Mouse (Mus musculus) heart, embryonic 11.5 days (tissue): ENCODE results near the gene Cyp11a1. TPM values are rescaled to one million over a fixed set of nuclear protein-coding genes. Genes with fewer than 3 reads are reported as not detected.

Source experiments
- ATAC-seq: fragments of 200-750 bp; cut with Nextera tagmentation; replicated peaks from 2 replicates; pipeline ENCODE4 v1.8.0; 2017; ENCODE audit warnings: moderate library complexity; ENCODE audit not compliant: insufficient number of reproducible peaks, low FRiP score, low TSS enrichment
- H3K27ac ChIP-seq: fragments of 300-500 bp; sonication (generic); 2 replicates; pipeline ENCODE4 v1.5.1; 2014; ENCODE audit warnings: mild to moderate bottlenecking, low read depth, low read length
- H3K27me3 ChIP-seq: fragments of 300-500 bp; sonication (generic); 2 replicates; pipeline ENCODE4 v1.6.1; 2014; ENCODE audit warnings: mild to moderate bottlenecking, low read length, mixed read lengths; ENCODE audit not compliant: control insufficient read depth, insufficient read depth
- H3K36me3 ChIP-seq: fragments of 300-500 bp; sonication (generic); 2 replicates; pipeline ENCODE4 v1.6.1; 2014; ENCODE audit warnings: mild to moderate bottlenecking, low read length, moderate library complexity, mixed read lengths; ENCODE audit not compliant: control insufficient read depth, insufficient read depth
- H3K4me1 ChIP-seq: fragments of 300-500 bp; sonication (generic); 2 replicates; pipeline ENCODE4 v1.6.1; 2014; ENCODE audit warnings: low read length; ENCODE audit not compliant: control insufficient read depth, insufficient read depth
- H3K4me2 ChIP-seq: fragments of 300-500 bp; sonication (generic); 2 replicates; pipeline ENCODE4 v1.6.1; 2014; ENCODE audit warnings: mild to moderate bottlenecking, moderate library complexity
- H3K4me3 ChIP-seq: fragments of 300-500 bp; sonication (generic); 2 replicates; pipeline ENCODE4 v1.5.1; 2014; ENCODE audit warnings: low read depth, low read length
- H3K9ac ChIP-seq: fragments of 300-500 bp; sonication (generic); 2 replicates; pipeline ENCODE4 v1.6.1; 2014; ENCODE audit warnings: mild to moderate bottlenecking, low read depth, low read length, moderate library complexity
- H3K9me3 ChIP-seq: fragments of 300-500 bp; sonication (generic); replicated peaks from 2 replicates; pipeline ENCODE4 v1.6.1; 2016; ENCODE audit warnings: low read length; ENCODE audit not compliant: control insufficient read depth
- WGBS: fragments of 180-500 bp; shearing (Covaris S2); extraction: QIAGEN DNeasy Blood & Tissue Kit; methylation state at CpG from one replicate; pipeline ENCODE4 v1.1.7; 2014; ENCODE audit not compliant: insufficient replicate concordance; 5-methylcytosine and 5-hydroxymethylcytosine counted together
- polyA plus RNA-seq: library from polyadenylated mRNA; unstranded; fragments of >200 nt; fragmentation: Nextera tagmentation; extraction: Ambion mirVana; gene quantifications from 2 replicates; pipeline ENCODE4 v1.2.1, GENCODE M21; 2014

The Cyp11a1 gene
- polyA plus RNA-seq, 1 experiment from 2014 or later: not detected

GRCm38 (mm10) chr9:57992781-57993591 is 13.2 kb upstream of the Cyp11a1 start:
- ATAC-seq: no peak
- Histone ChIP-seq H3K9me3 (no peaks in the 10 kb centered on the region), H3K27me3 (peaks cover 22% of the 10 kb centered on the region), H3K4me2 (no peak overlapping the region), H3K4me1 (0 out of 2 replicates have a peak, but pooled peaks cover 2% of the 10 kb centered on the region), H3K27ac (no peak overlapping the region), H3K4me3 (no peak overlapping the region), H3K9ac (no peak overlapping the region), H3K36me3 (no peaks in the 10 kb centered on the region)
- 54% methylated on average over 8 of the region's 8 CpGs for WGBS

- Histone ChIP-seq H3K4me3 (no peak overlapping the region), H3K36me3 (no peaks in the 10 kb centered on the region), H3K27ac (no peak overlapping the region), H3K27me3 (peaks cover 26% of the 10 kb centered on the region), H3K9me3 (no peaks in the 10 kb centered on the region), H3K9ac (no peak overlapping the region), H3K4me2 (no peak overlapping the region), H3K4me1 (0 out of 2 replicates have a peak, but pooled peaks cover 2% of the 10 kb centered on the region)
- 32% methylated on average over 4 of the region's 4 CpGs for WGBS
- ATAC-seq: no peak
Measured at GRCm38 (mm10) chr9:57995282-57995681, 10.9 kb upstream of the Cyp11a1 start.

GRCm38 (mm10) chr9:57997511-57998031 is 8.6 kb upstream of the Cyp11a1 start:
- Histone ChIP-seq H3K4me2 (peak overlapping the region; percentile 64), H3K27me3 (peaks cover 30% of the 10 kb centered on the region), H3K27ac (no peak overlapping the region), H3K4me1 (0 out of 2 replicates have a peak, but pooled peaks cover 2% of the 10 kb centered on the region), H3K9ac (no peak overlapping the region), H3K4me3 (peak overlapping the region; percentile 21), H3K36me3 (no peaks in the 10 kb centered on the region), H3K9me3 (no peaks in the 10 kb centered on the region)
- 12% methylated on average over 13 of the region's 13 CpGs for WGBS
- ATAC-seq: 0 out of 2 replicates have a peak, but pooled peaks have one; percentile 7

GRCm38 (mm10) chr9:57998032-57998659 is 8.1 kb upstream of the Cyp11a1 start:
- H3K9ac ChIP-seq: no peak overlapping the region
- H3K27me3 ChIP-seq: peaks cover 30% of the 10 kb centered on the region
- under 1% methylated on average over 20 of the region's 20 CpGs for WGBS
- peak overlapping the region; percentile 21 for H3K4me3 ChIP-seq
- 0 out of 2 replicates have a peak, but pooled peaks have one; percentile 59 for ATAC-seq
- peak overlapping the region; percentile 64 for H3K4me2 ChIP-seq
- no peaks in the 10 kb centered on the region for H3K9me3 ChIP-seq
- H3K36me3 ChIP-seq: no peaks in the 10 kb centered on the region
- H3K4me1 ChIP-seq: 0 out of 2 replicates have a peak, but pooled peaks cover 2% of the 10 kb centered on the region
- no peak overlapping the region for H3K27ac ChIP-seq

GRCm38 (mm10) chr9:57998685-57999084 is 7.5 kb upstream of the Cyp11a1 start:
- H3K4me1 ChIP-seq: 0 out of 2 replicates have a peak, but pooled peaks cover 2% of the 10 kb centered on the region
- H3K27ac ChIP-seq: no peak overlapping the region
- no peak overlapping the region for H3K4me2 ChIP-seq
- WGBS: 42% methylated on average over 2 of the region's 2 CpGs
- peaks cover 30% of the 10 kb centered on the region for H3K27me3 ChIP-seq
- no peaks in the 10 kb centered on the region for H3K36me3 ChIP-seq
- no peak for ATAC-seq
- no peak overlapping the region for H3K9ac ChIP-seq
- no peaks in the 10 kb centered on the region for H3K9me3 ChIP-seq
- no peak overlapping the region for H3K4me3 ChIP-seq

GRCm38 (mm10) chr9:57999676-58000075 is 6.5 kb upstream of the Cyp11a1 start:
- H3K27ac ChIP-seq: no peak overlapping the region
- no peak for ATAC-seq
- peaks cover 30% of the 10 kb centered on the region for H3K27me3 ChIP-seq
- H3K4me2 ChIP-seq: no peak overlapping the region
- H3K9ac ChIP-seq: no peak overlapping the region
- no peak overlapping the region for H3K4me3 ChIP-seq
- no peaks in the 10 kb centered on the region for H3K9me3 ChIP-seq
- H3K4me1 ChIP-seq: 0 out of 2 replicates have a peak, but pooled peaks cover 2% of the 10 kb centered on the region
- no peaks in the 10 kb centered on the region for H3K36me3 ChIP-seq
- 49% methylated on average over 2 of the region's 2 CpGs for WGBS

- no peak for ATAC-seq
- no peaks in the 10 kb centered on the region for H3K9me3 ChIP-seq
- WGBS: 40% methylated on average over 2 of the region's 2 CpGs
Measured at GRCm38 (mm10) chr9:58003272-58003671, 2.9 kb upstream of the Cyp11a1 start.

GRCm38 (mm10) chr9:58008336-58009014 is 2.3 kb downstream of the Cyp11a1 start:
- Histone ChIP-seq H3K9ac (peak overlapping the region; percentile 56; the same call in 1 of the 2 replicates), H3K36me3 (no peaks in the 10 kb centered on the region), H3K27ac (peak overlapping the region; percentile 50), H3K4me3 (no peak overlapping the region; the same call in 1 of the 2 replicates), H3K4me1 (peaks cover 17% of the 10 kb centered on the region; the same call in 1 of the 2 replicates), H3K27me3 (no peaks in the 10 kb centered on the region), H3K9me3 (no peaks in the 10 kb centered on the region), H3K4me2 (peak overlapping the region; percentile 50)
- WGBS: 49% methylated on average over 12 of the region's 12 CpGs
- ATAC-seq: no peak

More at GRCm38 (mm10) chr9:58003272-58003671, 2.9 kb upstream of the Cyp11a1 start:
- Histone ChIP-seq H3K4me2 (no peak overlapping the region), H3K27me3 (peaks cover 12% of the 10 kb centered on the region), H3K36me3 (no peaks in the 10 kb centered on the region), H3K4me1 (no peaks in the 10 kb centered on the region), H3K27ac (no peak overlapping the region), H3K4me3 (no peak overlapping the region), H3K9ac (no peak overlapping the region)
